Mouse (Mus musculus): ENCODE data around the gene Gm47791.
A peak's percentile ranks its signal among the peaks of the same experiment; 100 is the strongest.

The Gm47791 gene

DNA sequence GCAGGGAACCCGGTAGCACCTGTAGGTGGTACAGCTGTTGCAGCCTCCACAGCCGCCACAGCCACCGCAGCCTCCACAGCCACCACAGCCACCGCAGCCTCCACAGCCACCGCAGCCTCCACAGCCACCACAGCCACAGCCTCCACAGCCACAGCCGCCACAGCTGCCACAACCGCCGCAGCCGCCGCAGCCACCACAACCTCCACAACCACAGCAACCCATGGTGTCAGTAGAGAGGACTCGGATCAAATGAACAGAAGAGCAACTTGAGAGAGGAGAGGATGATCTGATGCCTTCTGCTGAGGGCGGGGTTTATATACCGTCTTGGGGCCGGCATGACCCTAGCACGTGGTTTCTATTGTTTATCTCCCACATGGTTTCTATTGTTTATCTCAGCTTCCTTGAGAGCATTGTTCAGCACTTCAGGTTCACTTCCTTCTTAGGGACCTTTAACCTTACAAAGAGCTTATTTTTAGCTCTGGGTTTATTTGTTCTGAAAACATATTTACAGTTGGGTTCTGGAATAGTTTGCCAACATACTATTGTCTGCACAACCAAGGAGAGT lies at the start of gene Gm47791:
Gene Gm47791 (minus strand): TSS at position 222 of the 565 bp plus-strand sequence.
- DNase-seq = no peak

DNA sequence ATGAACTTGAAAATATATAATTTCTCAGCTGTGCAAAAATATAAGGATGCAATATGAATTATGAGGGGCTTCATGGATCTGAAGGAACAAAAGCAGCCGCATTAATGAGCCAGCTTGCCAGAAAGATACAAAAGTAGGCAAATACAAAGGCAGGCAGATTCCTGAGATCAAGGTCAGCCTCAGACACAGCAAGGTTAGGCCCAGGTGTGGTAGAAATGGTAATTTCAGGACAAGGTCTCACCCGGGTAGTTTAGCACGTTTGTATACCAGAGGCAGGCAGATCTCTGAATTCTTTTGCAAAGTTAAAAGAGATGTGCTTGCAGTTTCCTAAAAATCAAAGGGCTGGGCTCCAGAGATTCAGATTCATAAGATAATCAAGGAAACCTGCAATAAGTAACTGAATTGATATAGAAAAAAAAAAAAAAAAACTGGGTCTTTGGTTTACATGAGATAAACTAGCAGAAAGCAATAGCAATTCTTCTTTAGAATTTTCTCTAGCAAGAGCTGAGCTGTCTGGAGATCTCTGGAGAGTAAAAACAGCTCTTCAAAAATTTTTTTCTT lies 49.7 kb upstream of the Gm47791 start:
- no peak for DNase-seq

DNA sequence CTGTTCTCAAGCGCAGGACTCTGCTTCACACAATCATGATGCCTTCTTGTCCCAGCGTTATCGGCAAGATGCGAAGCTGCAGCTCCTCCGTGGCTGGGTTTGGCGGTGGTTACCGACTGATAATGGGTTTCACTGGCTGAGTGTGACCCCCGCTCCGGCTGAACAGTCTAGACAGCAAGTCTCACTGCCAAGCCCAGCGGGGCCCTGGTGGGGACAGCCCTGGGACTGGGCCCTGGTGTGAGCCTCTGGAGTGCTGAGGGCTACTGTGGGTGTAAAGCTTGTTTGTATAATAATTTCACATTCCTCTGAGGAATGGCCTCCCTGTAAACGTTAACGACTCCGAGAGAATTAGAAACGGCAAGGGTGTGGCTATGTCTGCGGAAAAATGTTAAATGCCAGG lies 49.1 kb upstream of the Gm47791 start:
- no peak for DNase-seq

DNA sequence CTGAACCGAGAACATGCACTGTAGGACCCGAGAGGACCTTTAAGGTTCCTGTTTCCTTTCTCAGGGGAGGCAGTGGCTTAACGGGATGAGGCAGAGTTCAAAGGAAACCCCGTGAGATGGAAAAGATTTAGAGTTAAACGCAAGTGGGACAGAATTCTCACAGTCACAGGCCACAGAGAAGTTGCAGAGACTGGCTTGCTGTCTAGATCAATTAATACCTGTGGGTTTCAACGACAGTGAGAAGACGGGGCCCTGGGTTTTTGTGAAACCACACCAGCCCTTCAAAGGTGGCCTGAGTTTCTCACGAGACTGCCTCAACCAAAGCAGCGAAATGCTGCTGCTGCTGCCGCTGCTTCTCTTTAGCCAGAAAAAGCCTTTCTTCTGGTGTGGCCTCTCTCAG lies 48.3 kb upstream of the Gm47791 start:
- DNase-seq = no peak

DNA sequence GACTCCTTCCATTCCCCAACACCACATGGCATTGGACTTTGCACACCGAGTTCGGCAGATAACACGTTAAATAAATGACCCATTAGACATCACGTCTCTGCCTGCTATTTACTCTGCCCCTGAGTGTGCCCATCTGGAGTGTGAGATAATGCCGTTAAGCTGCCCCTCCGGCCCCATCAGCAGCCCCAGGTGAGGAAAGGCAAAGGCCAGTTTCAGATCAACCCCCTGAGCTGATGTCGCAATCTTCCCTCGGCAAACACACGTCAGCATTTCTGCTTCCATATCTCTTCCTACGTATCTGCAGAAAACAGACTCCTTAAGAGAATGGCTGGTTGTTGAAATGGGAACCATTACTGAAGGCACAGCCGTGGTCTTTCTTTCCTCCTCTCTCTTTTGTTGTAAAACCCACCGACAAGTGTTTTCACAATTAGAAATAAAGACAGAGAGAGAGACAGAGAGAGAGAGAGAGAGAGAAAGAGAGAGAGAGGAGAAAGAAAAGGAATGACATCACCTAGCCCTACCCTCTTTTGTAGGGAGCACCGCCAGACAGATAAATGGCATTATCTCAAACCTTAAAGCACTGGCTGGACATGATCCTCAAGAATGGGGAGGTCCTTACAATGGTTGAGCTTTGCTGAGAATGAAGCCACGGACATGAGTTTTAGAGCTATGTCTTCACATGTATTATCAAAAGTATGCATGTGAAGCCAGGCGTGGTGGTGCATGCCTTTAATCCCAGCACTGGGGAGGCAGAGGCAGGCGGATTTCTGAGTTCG lies 45.1 kb upstream of the Gm47791 start:
- DNase-seq = peak; percentile 45

DNA sequence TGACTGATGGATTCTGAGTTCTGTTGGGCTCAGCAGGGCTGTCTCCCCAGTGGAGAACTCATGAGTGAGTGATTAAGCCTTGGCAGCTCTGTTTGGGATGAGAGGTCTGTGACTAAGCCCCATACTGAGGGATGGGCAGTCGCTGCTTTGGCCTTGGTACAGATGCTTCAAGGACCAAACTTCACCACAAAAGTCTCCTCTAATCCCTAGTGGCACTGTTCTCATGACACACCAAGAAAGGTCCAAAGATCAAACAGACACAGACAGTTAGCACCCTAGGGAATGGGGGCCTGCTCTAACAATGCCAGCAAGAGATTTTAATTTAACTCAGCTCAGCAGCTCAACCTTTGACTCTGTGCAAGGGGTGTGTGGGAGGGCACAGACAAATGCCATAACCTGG lies 40.7 kb upstream of the Gm47791 start:
- DNase-seq = peak; percentile 86

DNA sequence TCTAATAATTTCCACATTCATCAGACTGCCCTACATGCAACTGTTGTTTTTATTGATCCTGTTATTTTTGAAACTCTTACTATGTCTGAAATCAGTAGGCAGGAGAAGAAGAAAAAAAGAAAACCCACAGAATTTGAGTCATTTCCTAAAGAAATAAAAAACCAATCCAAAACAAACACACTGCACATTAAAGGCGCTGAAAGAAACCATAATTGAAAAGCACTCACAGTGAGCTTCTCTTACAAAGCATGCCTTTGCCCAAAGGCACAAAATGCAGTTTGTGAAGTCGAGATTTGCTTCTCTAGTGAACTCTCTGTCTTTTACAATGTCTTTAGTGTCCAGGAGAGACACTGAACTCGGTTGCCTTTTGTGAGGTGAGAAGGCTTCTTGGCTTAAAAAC lies 37.5 kb upstream of the Gm47791 start:
- no peak for DNase-seq

DNA sequence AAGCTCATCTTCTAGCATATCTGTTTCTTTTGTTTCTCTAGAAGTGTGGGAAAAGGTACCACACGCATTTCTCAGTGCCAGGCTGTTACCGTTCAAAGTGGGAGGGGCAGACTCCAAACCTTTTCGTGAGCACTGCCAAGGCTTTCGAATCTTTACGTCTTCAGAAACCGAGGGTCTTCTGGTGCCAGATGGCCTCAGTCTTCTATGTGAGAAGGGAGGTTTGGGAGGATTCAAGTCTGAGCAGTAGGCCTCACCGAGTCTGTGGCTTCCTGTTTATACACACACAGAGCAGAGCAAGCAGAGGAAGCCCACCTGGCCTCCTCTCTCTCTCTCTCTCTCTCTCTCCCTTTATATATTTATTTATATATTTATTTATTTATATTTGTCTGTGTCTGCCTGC lies 36.2 kb upstream of the Gm47791 start:
- DNase-seq = no peak

DNA sequence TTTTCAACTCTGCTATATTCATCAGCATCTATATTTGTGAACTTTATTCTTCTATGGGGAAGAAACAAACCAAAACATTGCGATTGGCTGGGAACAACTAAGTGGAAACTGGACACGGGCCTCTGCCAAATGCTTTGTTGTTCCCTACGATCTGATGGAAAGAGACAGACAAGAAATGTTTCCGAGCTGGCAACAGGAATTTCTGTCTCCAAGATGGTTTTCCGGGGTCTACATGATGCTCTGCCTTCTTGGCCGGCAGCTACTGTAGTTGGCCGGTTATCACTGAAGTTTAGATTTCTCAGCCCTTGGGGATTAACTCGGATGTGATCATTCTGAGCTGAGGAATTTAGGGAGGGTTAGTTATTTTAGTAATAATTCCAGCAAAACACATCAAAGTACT lies 35.3 kb upstream of the Gm47791 start:
- no peak for DNase-seq

DNA sequence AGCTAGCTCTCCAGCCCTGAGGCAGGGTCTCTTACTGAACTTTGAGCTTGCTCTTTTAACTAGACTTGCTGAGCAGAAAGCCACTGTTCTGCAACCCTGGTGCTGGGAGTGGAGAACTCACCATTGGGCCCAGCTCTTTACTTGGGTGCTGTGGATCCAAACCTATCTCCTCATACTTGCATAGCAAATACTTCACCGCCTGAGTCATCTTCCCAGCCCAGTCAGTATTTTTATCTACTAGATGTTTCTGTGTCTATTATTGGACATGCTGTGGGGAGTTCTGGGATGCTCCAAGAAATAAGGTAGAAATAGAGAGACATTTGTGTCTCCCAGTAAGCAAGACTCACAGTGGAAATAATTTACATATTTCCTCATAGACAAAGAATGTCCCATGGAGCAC lies 33.0 kb upstream of the Gm47791 start:
- DNase-seq = no peak

DNA sequence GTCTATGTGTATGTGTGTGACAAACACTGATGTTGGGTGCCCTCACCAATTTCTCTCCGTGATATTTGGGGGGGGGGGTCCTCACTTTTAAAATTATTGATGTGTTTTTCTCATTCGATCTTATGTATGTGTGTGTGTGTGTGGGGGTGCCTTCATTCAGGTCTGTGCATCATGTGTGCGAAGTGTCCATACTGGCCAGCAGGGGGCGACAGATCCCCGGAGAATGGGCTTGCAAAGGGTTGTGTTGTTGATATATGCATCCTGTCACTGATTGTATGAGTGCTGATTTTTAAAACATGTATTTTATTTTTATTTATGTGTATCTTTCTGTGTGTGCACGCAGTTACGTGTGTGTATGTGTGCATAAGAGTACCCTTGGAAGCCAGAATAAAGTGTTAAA lies 32.6 kb upstream of the Gm47791 start:
- no peak for DNase-seq

DNA sequence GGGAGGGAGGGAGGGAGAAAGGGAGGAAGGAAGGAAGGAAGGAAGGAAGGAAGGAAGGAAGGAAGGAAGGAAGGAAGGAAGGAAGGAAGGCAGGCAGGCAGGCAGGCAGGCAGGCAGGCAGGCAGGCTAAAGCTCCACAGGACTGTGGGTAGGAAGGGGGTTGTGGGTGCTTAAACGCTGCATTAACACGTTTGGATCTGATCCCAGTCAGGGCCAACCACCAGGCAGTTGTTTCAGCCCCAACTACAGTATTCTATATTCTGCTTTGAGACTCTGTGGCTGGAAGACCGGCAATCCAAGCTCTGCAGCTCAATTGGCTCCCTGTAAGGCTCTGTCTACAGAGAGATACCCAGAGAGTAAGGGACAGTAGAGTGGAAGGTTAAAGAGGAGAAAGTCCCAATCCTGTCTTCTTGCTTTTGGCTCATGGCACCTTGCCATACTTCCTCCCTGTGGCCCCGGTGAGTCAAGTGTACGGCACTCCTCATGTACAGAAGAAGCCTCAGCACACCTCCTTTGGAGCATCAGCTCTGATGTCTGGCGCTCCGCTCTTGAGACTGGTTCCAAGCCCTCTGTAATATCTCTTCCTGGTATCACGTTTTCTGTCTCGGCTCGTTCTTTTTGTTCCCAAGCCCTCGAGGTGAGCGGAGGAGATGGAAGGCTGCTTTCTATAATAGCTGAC lies 30.2 kb upstream of the Gm47791 start:
- DNase-seq = no peak

DNA sequence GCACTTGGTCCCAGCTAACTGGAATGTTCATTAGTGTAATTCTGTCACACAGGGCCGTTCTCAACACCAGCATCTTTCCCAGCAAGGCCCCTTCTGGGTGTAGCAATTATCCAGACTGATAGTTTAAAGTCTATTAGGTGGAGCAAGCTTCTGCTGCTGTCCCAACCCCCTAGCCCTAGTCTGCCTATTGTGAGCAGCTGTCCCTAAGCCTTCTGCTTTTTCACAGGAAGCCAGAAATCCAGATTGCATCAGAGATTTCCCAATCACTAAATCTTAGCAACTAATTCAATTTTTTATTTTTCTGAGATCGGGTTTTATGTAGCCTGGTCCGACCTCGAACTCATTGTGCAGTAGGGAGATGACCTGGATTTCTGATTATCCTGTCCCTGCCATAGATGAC lies 27.9 kb upstream of the Gm47791 start:
- no peak for DNase-seq

DNA sequence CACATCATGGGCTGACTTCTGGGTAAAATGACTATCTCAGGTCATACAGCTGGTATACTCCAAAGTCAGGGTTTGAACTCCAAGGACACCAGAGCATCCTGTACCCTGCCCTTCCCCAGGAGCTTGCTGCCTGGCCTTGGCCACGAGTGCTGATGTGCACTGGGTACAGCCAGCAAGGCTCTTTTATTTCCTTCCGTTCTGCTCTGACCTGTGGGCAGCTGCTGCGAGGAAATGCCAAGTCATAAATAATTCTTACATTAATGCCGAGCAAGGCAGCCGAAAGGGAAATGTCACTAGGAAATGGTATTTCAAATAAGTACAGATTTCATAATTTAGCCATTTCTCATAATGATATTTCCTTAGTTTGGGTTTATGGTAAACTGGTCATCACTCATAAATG lies 27.3 kb upstream of the Gm47791 start:
- peak; percentile 28 for DNase-seq

DNA sequence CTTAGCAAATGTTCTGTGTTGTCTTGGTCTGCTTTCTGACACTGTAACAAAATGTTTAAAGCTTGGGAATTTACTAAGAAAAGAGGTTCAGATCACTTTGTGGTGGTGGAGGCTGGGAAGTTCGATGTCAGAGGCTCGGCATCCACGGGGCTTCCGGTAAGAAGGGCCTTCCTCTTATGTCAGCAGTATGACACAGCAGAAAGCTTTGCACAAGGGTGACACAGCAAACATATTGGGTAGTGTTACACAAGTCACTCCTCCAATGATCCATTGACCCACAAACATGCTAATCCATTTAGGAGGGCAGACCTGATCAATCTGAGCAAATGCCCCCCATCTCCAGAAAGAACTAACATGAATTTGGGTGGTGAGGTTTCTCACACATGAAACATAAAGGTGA lies 26.0 kb upstream of the Gm47791 start:
- no peak for DNase-seq

DNA sequence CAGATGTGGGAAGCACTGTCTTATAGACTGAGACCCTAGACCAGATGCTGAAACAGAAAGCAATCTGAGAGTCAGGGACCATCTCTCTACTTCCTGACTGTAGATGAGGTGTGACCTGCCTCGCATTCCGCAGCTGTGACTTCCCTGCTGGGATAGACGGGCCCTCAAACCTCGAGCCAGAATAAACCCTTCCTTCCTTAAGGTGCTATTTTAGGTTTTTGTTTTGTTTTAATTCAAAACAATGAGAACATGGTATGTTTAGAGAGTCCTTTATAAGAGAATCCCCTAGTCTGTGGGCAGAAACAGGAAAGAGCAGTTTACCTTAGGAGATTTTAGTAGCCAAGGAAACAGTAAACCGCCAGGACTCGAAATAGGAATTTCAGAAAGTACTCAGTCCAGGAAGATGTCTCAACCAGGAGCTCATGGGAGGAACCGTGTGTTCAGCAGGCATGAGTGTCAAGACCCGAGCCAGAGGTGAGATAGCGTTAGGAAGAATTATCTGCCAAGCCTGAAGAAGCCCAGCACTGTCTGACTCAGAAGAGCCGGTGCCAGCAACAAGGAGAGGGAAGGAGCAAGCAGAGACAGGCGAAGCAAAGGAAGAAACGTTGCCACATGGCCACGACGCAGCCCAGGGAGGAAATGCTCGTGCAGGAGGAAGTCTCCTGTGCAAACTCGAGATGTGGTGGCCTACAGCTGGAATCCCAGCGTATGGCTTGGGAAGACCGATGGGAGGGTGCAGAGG lies 24.8 kb upstream of the Gm47791 start:
- no peak for DNase-seq

DNA sequence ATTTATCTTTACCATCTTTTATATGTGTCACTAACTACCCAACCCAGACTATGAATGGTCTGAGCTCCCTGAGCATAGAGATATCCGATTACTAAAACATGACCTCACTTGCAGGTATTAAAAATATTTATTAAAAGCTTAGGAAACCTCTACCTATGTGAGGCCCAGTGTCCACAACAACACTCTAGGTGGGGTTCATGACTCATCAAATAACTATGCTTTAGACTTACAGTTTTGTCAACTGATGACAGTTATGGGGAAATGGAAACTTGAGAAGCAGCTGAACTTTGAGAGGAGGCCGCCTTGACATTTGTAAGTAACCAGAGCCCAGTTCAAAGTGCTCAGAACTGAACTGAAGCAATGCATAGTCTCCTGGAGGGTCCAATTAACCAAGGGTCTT lies 24.2 kb upstream of the Gm47791 start:
- no peak for DNase-seq

DNA sequence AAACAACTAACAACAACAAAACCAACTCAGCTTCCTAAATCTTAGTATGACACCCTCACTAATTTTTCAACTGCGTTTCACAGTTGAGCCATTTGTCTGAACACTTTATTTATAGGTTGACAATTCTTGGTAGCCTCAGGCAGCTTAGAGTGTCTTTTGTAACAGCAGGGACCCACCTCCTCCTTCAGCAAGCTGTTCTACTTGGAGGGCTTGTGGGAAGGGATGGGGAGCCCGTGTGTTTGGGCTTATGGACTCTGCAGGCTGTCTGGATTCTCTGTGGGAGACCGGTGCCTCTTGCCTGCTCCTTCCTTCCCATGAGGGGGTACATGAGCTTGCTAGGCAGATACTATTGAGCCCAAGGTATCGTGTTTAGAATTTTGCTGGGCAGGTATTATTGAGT lies 22.9 kb upstream of the Gm47791 start:
- DNase-seq = no peak

DNA sequence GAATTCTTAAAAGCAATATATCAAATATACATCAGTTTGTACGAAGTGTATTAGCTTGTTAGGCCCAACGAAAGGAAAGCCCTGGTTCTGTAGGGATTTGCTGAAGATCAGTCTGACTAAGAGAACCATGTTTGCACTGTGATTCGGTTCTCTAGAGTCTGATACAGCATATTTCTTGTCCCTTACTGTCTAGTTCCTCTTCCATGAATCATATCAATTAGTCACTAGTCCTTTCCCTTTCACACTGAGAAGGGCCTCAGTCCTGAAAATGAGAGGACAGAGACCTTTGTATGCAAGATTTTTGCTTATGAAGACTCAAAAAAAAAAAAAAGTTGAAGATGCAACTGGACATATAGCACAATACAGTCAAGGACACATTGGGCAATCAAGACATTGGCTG lies 22.1 kb upstream of the Gm47791 start:
- no peak for DNase-seq

DNA sequence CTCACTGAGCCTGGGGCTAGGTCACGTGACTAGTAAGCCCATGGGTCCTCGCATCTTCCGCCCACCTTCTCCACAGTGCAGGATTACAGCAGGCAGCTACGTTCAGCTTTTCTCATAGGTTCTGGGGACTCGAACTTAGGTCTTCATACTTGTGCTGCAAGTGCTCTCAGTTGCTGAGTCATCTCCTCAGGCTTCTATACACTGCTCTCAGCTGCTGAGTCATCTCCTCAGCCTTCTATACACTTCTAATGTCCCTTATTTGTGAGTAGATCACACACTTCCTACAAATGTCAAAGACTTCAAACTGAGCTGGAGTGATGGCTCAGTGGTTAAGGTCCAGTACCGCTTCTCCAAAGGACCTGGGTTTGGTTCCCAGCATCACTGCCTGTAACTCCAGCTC lies 21.2 kb upstream of the Gm47791 start:
- no peak for DNase-seq

DNA sequence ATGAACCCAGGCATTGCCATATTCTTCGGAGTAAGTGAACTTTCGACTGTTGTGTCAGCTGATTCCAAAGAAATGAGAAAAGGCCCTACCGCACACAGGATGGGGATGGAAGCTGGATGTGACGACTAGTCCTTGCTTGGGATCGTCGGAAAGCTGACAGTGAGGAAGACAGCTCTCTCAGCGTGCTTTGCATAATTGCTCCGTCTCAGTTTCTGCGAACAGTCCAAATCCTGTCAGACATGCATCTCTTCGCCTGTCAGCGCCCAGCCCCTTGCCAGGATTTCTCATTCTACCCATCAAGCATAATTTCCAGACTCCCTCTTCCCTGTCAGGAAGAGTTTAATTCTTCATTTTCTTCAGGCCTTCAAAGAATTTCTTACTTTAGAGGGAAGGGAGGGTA lies 20.1 kb upstream of the Gm47791 start:
- no peak for DNase-seq

DNA sequence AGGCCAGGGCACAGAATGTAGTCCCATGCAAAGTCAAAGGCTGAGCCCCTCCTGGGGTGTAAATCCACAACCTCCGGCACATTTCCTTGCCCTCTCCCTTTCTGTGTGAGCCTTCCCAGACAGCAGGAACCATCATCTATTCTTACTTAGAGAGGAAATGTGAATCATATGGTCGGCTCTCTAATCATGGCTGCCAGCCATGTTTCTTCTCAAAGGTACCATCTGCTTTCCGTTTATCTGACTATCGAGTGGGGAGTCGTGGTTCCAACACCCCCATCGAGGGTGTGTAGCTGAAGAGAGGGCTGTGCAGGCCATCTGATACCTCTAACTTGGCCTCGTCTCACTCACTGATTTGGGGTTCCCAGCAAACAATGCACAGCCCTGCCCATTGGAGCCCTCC lies 17.0 kb upstream of the Gm47791 start:
- DNase-seq = no peak

DNA sequence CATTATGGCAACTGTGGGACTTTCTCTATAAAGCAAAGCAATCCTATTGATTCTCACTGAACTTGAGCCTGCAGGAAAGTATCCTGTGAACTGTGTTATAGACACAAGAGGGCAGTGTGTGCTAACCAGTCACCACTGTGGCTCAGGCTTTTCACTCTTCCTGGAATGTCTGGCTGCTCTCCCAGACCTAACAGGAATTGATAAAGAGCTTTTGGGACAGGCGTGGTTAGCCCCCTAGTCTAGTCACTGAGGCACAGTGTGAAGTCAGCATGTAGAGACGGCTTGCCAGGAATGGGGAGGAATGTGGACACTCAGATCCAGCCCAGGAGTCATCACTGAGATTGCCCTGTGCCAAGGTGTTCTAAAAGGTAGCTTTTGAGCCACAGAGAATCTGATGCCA lies 16.4 kb upstream of the Gm47791 start:
- DNase-seq = peak; percentile 45

Measured in kidney, adult 11 months (tissue).